Mouse (Mus musculus) midbrain, embryonic 15.5 days (tissue): ENCODE results near the gene Foxi3. TPM values are rescaled to one million over a fixed set of nuclear protein-coding genes. Genes with fewer than 3 reads are reported as not detected.

Experiments
- ATAC-seq: fragments of 200-750 bp; cut with Nextera tagmentation; replicated peaks from 2 replicates; pipeline ENCODE4 v1.8.0; 2017; ENCODE audit warnings: moderate TSS enrichment
- H3K27ac ChIP-seq: fragments of 300-500 bp; sonication (generic); 2 replicates; pipeline ENCODE4 v1.5.1; 2015; ENCODE audit warnings: mild to moderate bottlenecking, inconsistent platforms
- H3K27me3 ChIP-seq: fragments of 300-500 bp; sonication (generic); replicated peaks from 2 replicates; pipeline ENCODE4 v1.6.1; 2015; ENCODE audit warnings: inconsistent platforms
- H3K36me3 ChIP-seq: fragments of 300-500 bp; sonication (generic); replicated peaks from 2 replicates; pipeline ENCODE4 v1.6.1; 2015; ENCODE audit warnings: inconsistent platforms
- H3K4me1 ChIP-seq: fragments of 300-500 bp; sonication (generic); 2 replicates; pipeline ENCODE4 v1.6.1; 2015; ENCODE audit warnings: inconsistent platforms
- H3K4me2 ChIP-seq: fragments of 300-500 bp; sonication (generic); 2 replicates; pipeline ENCODE4 v1.6.1; 2015; ENCODE audit warnings: inconsistent platforms, mild to moderate bottlenecking, moderate library complexity
- H3K4me3 ChIP-seq: fragments of 300-500 bp; sonication (generic); 2 replicates; pipeline ENCODE4 v1.5.1; 2015; ENCODE audit warnings: mild to moderate bottlenecking, inconsistent platforms
- H3K9ac ChIP-seq: fragments of 300-500 bp; sonication (generic); 2 replicates; pipeline ENCODE4 v1.6.1; 2015; ENCODE audit warnings: mild to moderate bottlenecking, inconsistent platforms
- H3K9me3 ChIP-seq: fragments of 300-500 bp; sonication (generic); 2 replicates; pipeline ENCODE4 v1.6.1; 2016; ENCODE audit warnings: inconsistent platforms
- WGBS: fragments of 180-500 bp; shearing (Covaris S2); methylation state at CpG from one replicate; pipeline ENCODE4 v1.1.7; 2015; ENCODE audit warnings: mixed read lengths; 5-methylcytosine and 5-hydroxymethylcytosine counted together
- polyA plus RNA-seq: library from polyadenylated mRNA; unstranded; fragments of >200 nt; fragmentation: Nextera tagmentation; extraction: Ambion mirVana; gene quantifications from 2 replicates; pipeline ENCODE4 v1.2.1, GENCODE M21; 2015

The Foxi3 gene
- polyA plus RNA-seq, 1 experiment from 2014 or later, result not detected

GRCm38 (mm10) chr6:71004161-71004560 is 47.8 kb downstream of the Foxi3 start:
- no peak overlapping the region for H3K4me3 ChIP-seq
- H3K4me1 ChIP-seq, result no peaks in the 10 kb centered on the region
- no peak overlapping the region for H3K9ac ChIP-seq
- H3K27ac ChIP-seq, result no peak overlapping the region
- 90% methylated on average over 2 of the region's 2 CpGs for WGBS
- no peaks in the 10 kb centered on the region for H3K9me3 ChIP-seq
- ATAC-seq, result no peak
- H3K36me3 ChIP-seq, result no peaks in the 10 kb centered on the region
- no peak overlapping the region for H3K4me2 ChIP-seq
- H3K27me3 ChIP-seq, result no peaks in the 10 kb centered on the region

Other genes with a start within 250 kb of the Foxi3 start
- 2.6 and 3.0 TPM in 2 replicates for gene Rpia, start 164.3 kb upstream of the Foxi3 start, polyA plus RNA-seq
- gene Eif2ak3, start 112.0 kb upstream of the Foxi3 start, polyA plus RNA-seq, result 14.1 and 14.6 TPM in 2 replicates
- gene Tex37, start 37.6 kb upstream of the Foxi3 start, polyA plus RNA-seq, result not detected in 2 replicates
- 4.2 and 4.7 TPM in 2 replicates for gene Thnsl2, start 187.9 kb downstream of the Foxi3 start, polyA plus RNA-seq
- 0.45 and 0.46 TPM in 2 replicates for gene Fabp1, start 243.3 kb downstream of the Foxi3 start, polyA plus RNA-seq